Mouse (Mus musculus): ENCODE measurements around the gene Carmil1. TPM values are rescaled to one million over a fixed set of nuclear protein-coding genes. Genes with fewer than 3 reads are reported as not detected.

The Carmil1 gene
- polyA plus RNA-seq, 1 experiment from 2014 or later = 7.5 TPM

DNA sequence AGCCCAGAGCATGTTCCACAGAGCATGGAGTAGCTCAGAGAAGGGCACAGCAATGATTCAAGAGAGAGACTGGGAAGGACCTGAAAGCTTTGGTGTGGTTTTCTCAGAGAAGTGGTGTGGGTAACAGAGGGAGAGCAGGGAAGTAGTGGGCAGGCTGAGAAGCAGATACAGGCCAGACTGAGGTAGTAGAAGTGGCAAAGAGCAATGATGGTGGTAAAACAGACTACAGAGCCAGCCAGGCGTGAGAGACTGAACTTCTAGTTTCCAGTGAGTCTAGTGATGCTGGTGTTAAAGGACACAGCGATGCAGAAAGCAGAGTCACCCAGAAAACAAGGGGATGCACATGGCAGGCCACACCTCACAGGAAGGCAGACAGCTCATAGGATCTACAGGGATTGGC, 49.4 kb downstream of the Carmil1 start:
- Histone ChIP-seq H3K9ac (ENCODE audit: low read length) (no peak overlapping the region), H3K27me3 (ENCODE audit: control insufficient read depth, insufficient read depth, low read length) (no peaks in the 10 kb centered on the region), H3K36me3 (ENCODE audit: control insufficient read depth, insufficient read depth, low read length) (no peaks in the 10 kb centered on the region), H3K4me2 (ENCODE audit: low read length) (no peak overlapping the region), H3K27ac (replicated peaks in 1 of 2; ENCODE audit: control insufficient read depth in 1 of 2, insufficient read depth in 1 of 2, low read depth in 2 of 2, low read length in 2 of 2) (no peak overlapping the region), H3K4me1 (ENCODE audit: control insufficient read depth in 2 of 2, insufficient read depth in 2 of 2, low read length in 2 of 2) (peaks cover 0 to 3% of the 10 kb centered on the region in 2 experiments; a peak in 1 of 4 replicates), H3K4me3 (ENCODE audit: control insufficient read depth in 1 of 2, insufficient read depth in 1 of 2, low read depth in 1 of 2, low read length in 2 of 2) (no peak overlapping the region), H3K9me3 (ENCODE audit: control insufficient read depth, low read length) (peaks cover 4% of the 10 kb centered on the region; the same call in 1 of the 2 replicates)
- 86% methylated on average over 2 of the region's 2 CpGs for WGBS
- no peak for ATAC-seq (ENCODE audit: insufficient number of reproducible peaks, insufficient read depth, low FRiP score, low read depth)

DNA sequence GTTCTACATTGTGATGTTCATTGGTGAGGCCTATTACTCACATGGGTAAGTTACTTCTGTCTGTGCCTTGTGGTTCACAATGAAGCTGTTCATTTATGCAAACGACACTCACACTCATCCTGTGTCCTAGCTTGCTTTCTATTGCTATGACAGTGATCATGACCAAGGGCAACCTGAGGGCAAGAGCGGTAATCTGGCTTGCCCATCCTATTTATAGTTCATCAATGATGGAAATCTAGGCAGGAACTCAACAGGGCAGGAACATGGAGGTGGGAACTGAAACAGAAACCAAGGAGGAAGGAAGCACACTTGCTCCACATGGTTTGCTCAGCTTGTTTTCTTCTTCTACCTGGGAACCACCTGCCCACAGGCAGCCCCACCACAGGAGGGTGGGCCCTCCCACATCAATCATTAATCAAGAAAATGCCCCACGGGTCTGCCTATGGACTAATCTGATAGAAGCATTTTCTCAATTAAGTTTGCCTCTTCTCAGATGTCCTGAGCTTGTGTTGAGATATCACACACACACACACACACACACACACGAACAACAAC, 50.0 kb downstream of the Carmil1 start:
- peaks cover 7% of the 10 kb centered on the region; the same call in 1 of the 2 replicates for H3K9me3 ChIP-seq (ENCODE audit: control insufficient read depth, low read length)
- no peak overlapping the region for H3K4me2 ChIP-seq (ENCODE audit: low read length)
- no peak overlapping the region for H3K4me3 ChIP-seq (ENCODE audit: control insufficient read depth in 1 of 2, insufficient read depth in 1 of 2, low read depth in 1 of 2, low read length in 2 of 2)
- WGBS = 83% methylated on average over 4 of the region's 4 CpGs
- no peaks in the 10 kb centered on the region for H3K36me3 ChIP-seq (ENCODE audit: control insufficient read depth, insufficient read depth, low read length)
- no peaks in the 10 kb centered on the region for H3K27me3 ChIP-seq (ENCODE audit: control insufficient read depth, insufficient read depth, low read length)
- H3K4me1 ChIP-seq (ENCODE audit: control insufficient read depth in 2 of 2, insufficient read depth in 2 of 2, low read length in 2 of 2) = peaks cover 0 to 3% of the 10 kb centered on the region in 2 experiments; a peak in 1 of 4 replicates
- H3K9ac ChIP-seq (ENCODE audit: low read length) = no peak overlapping the region
- H3K27ac ChIP-seq (replicated peaks in 1 of 2; ENCODE audit: control insufficient read depth in 1 of 2, insufficient read depth in 1 of 2, low read depth in 2 of 2, low read length in 2 of 2) = no peak overlapping the region
- ATAC-seq (ENCODE audit: insufficient number of reproducible peaks, insufficient read depth, low FRiP score, low read depth) = no peak

DNA sequence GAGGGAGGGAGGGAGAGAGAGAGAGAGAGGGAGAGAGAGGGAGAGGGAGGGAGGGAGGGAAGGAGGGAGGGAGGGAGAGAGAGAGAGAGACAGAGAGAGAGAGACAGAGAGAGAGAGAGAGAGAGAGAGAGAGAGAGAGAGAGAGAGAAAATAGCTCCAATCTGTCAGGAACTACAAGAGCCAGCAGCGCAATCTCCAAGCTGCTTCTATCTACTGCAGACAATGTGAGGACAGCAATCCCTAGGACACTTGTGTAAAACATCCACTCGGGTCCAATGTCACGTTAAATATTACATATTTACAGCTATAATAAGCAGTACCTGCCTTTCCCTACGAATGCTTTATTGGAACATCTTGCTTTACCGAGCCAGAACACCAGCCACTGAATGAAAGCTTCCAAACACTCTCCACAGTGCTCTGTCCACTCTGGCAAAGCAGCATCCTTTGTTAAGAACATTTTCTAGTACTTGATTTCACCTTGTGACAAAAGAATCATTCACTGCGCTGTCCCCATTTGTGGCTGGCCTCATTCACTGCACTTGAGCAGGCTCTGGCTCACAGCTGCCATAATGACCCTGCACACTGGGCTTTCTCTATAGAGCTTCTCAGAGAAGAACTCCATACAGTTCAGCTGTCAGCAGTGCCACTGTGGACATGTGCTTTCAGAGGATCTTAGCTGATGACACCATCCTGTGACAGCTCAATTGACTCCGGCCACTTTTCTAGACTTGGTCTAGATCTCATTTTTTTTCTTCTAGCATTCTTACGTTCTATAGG, 57.0 kb downstream of the Carmil1 start:
- H3K9me3 ChIP-seq (ENCODE audit: control insufficient read depth, low read length) = peaks cover 7% of the 10 kb centered on the region; the same call in 1 of the 2 replicates
- no peaks in the 10 kb centered on the region for H3K36me3 ChIP-seq (ENCODE audit: control insufficient read depth, insufficient read depth, low read length)
- no peak overlapping the region for H3K4me3 ChIP-seq (ENCODE audit: control insufficient read depth in 1 of 2, insufficient read depth in 1 of 2, low read depth in 1 of 2, low read length in 2 of 2)
- H3K4me1 ChIP-seq (ENCODE audit: control insufficient read depth in 2 of 2, insufficient read depth in 2 of 2, low read length in 2 of 2) = peaks cover 0 to 2% of the 10 kb centered on the region in 2 experiments; a peak in 1 of 4 replicates
- no peak overlapping the region for H3K4me2 ChIP-seq (ENCODE audit: low read length)
- WGBS = 58% methylated on average over 8 of the region's 8 CpGs
- ATAC-seq (ENCODE audit: insufficient number of reproducible peaks, insufficient read depth, low FRiP score, low read depth) = no peak
- no peaks in the 10 kb centered on the region for H3K27me3 ChIP-seq (ENCODE audit: control insufficient read depth, insufficient read depth, low read length)
- H3K27ac ChIP-seq (replicated peaks in 1 of 2; ENCODE audit: control insufficient read depth in 1 of 2, insufficient read depth in 1 of 2, low read depth in 2 of 2, low read length in 2 of 2) = no peak overlapping the region
- H3K9ac ChIP-seq (ENCODE audit: low read length) = no peak overlapping the region

DNA sequence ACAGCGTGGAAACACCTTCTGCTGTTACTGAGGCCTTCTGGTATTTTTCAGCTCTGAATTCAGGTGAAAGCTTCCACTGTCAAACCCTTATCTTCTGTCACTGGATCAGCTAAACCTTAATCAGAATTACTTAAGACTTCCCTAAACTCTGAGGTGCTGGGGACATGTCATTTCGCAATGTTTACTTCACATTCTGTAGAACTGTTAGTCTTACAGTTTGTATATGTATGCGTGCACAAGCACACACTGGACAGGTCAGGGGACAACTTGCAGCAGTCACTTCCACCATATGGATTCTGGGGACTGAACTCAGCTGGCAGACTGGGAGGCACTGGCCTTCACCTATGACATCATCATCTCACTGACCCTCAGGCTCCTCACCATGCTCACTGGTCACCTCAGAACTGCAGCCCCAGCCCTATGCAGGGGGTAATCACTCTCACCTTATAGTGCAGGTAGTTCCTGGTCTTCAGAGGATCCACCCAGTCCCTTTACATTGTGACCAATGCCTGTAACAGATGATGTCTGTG, 60.1 kb downstream of the Carmil1 start:
- Histone ChIP-seq H3K4me3 (ENCODE audit: control insufficient read depth in 1 of 2, insufficient read depth in 1 of 2, low read depth in 1 of 2, low read length in 2 of 2) (no peak overlapping the region), H3K9me3 (ENCODE audit: control insufficient read depth, low read length) (no peaks in the 10 kb centered on the region), H3K27ac (replicated peaks in 1 of 2; ENCODE audit: control insufficient read depth in 1 of 2, insufficient read depth in 1 of 2, low read depth in 2 of 2, low read length in 2 of 2) (no peak overlapping the region), H3K27me3 (ENCODE audit: control insufficient read depth, insufficient read depth, low read length) (no peaks in the 10 kb centered on the region), H3K4me2 (ENCODE audit: low read length) (no peak overlapping the region), H3K4me1 (ENCODE audit: control insufficient read depth in 2 of 2, insufficient read depth in 2 of 2, low read length in 2 of 2) (peaks cover 0 to 2% of the 10 kb centered on the region in 2 experiments; a peak in 1 of 4 replicates), H3K9ac (ENCODE audit: low read length) (no peak overlapping the region), H3K36me3 (ENCODE audit: control insufficient read depth, insufficient read depth, low read length) (no peaks in the 10 kb centered on the region)
- ATAC-seq (ENCODE audit: insufficient number of reproducible peaks, insufficient read depth, low FRiP score, low read depth) = no peak
- WGBS = 68% methylated on average over 3 of the region's 3 CpGs

DNA sequence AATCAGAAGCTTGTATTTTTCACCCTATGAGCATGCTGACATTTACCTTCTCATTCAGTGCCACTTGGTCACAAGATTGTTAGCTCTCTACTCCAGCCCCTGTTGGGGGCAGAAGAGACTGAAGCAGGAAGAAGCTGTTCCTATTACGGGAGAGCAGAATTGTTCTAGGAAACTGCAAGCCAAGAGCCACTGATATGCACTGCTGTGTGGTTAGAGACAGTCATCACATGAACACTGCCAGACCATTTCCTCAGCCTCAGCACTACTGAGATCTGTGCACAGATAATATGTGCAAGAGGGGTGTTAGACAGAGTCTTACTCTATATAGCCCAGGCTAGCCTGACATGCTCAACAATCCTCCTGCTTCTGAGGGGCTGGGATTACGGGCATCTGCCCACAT, 69.4 kb downstream of the Carmil1 start:
- Histone ChIP-seq H3K9me3 (ENCODE audit: control insufficient read depth, low read length) (no peaks in the 10 kb centered on the region), H3K4me1 (ENCODE audit: control insufficient read depth in 2 of 2, insufficient read depth in 2 of 2, low read length in 2 of 2) (no peaks in the 10 kb centered on the region), H3K9ac (ENCODE audit: low read length) (no peak overlapping the region), H3K27me3 (ENCODE audit: control insufficient read depth, insufficient read depth, low read length) (no peaks in the 10 kb centered on the region), H3K4me3 (ENCODE audit: control insufficient read depth in 1 of 2, insufficient read depth in 1 of 2, low read depth in 1 of 2, low read length in 2 of 2) (no peak overlapping the region), H3K4me2 (ENCODE audit: low read length) (no peak overlapping the region), H3K36me3 (ENCODE audit: control insufficient read depth, insufficient read depth, low read length) (no peaks in the 10 kb centered on the region), H3K27ac (replicated peaks in 1 of 2; ENCODE audit: control insufficient read depth in 1 of 2, insufficient read depth in 1 of 2, low read depth in 2 of 2, low read length in 2 of 2) (no peak overlapping the region)
- no peak for ATAC-seq (ENCODE audit: insufficient number of reproducible peaks, insufficient read depth, low FRiP score, low read depth)
- 51% methylated on average over 2 of the region's 2 CpGs for WGBS

DNA sequence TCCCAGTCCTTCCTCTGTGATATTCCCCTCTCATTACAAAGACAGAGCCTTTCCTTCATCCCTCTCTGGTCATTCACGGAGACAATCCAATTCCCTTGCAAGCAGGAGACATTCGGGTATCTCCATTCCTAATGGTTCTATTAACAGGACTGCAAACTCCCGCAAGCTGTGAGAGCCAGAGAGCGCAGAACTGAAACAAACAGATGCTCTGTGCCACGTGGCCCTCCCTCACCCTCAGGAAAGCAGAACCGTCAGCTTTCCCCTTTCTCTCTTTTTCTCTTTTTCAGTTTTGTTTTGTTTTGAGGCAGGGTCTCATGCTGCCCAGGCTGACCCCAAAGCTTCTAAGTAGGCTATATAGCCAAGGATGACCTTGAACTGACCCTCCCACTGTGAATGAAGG, 74.5 kb downstream of the Carmil1 start:
- no peak for ATAC-seq (ENCODE audit: insufficient number of reproducible peaks, insufficient read depth, low FRiP score, low read depth)
- Histone ChIP-seq H3K9me3 (ENCODE audit: control insufficient read depth, low read length) (no peaks in the 10 kb centered on the region), H3K4me2 (ENCODE audit: low read length) (no peak overlapping the region), H3K36me3 (ENCODE audit: control insufficient read depth, insufficient read depth, low read length) (no peaks in the 10 kb centered on the region), H3K27ac (replicated peaks in 1 of 2; ENCODE audit: control insufficient read depth in 1 of 2, insufficient read depth in 1 of 2, low read depth in 2 of 2, low read length in 2 of 2) (no peak overlapping the region), H3K4me1 (ENCODE audit: control insufficient read depth in 2 of 2, insufficient read depth in 2 of 2, low read length in 2 of 2) (no peaks in the 10 kb centered on the region), H3K9ac (ENCODE audit: low read length) (no peak overlapping the region), H3K27me3 (ENCODE audit: control insufficient read depth, insufficient read depth, low read length) (no peaks in the 10 kb centered on the region), H3K4me3 (ENCODE audit: control insufficient read depth in 1 of 2, insufficient read depth in 1 of 2, low read depth in 1 of 2, low read length in 2 of 2) (no peak overlapping the region)
- 79% methylated on average over 6 of the region's 6 CpGs for WGBS

DNA sequence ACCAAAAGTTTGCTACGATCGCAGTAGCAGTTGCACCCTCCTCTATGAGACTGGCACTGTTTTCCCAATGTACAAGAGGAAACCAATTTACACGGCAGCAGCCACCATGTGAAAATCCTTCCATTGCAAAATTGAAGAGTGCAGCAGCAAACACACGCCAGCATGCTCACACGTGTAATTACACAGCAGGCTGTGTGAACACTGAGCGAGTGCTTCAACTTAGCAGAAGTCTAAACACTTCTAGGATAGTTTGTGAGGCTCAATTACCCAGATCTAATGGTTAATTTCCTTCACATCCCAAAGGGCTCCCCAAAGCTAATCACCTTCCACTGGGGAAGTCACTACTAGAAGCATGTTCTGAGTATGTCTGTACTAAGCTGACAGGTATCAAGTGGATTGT, 78.3 kb downstream of the Carmil1 start:
- Histone ChIP-seq H3K4me1 (ENCODE audit: control insufficient read depth in 2 of 2, insufficient read depth in 2 of 2, low read length in 2 of 2) (no peaks in the 10 kb centered on the region; a peak in 1 of 4 replicates), H3K4me2 (ENCODE audit: low read length) (no peak overlapping the region), H3K4me3 (ENCODE audit: control insufficient read depth in 1 of 2, insufficient read depth in 1 of 2, low read depth in 1 of 2, low read length in 2 of 2) (no peak overlapping the region), H3K27ac (replicated peaks in 1 of 2; ENCODE audit: control insufficient read depth in 1 of 2, insufficient read depth in 1 of 2, low read depth in 2 of 2, low read length in 2 of 2) (no peak overlapping the region), H3K36me3 (ENCODE audit: control insufficient read depth, insufficient read depth, low read length) (no peaks in the 10 kb centered on the region), H3K9me3 (ENCODE audit: control insufficient read depth, low read length) (no peaks in the 10 kb centered on the region), H3K27me3 (ENCODE audit: control insufficient read depth, insufficient read depth, low read length) (no peaks in the 10 kb centered on the region), H3K9ac (ENCODE audit: low read length) (no peak overlapping the region)
- ATAC-seq (ENCODE audit: insufficient number of reproducible peaks, insufficient read depth, low FRiP score, low read depth) = no peak
- 90% methylated on average over 6 of the region's 6 CpGs for WGBS
